Mouse (Mus musculus) natural killer cell, adult 2 months (primary cell): ENCODE results near the gene Il17rd.
A peak's percentile ranks its signal among the peaks of the same experiment; 100 is the strongest.

Experiments used
- DNase-seq, 2 experiments: peaks; one replicate each; pipeline ENCODE4 v3.0.0; 2022; ENCODE audit warnings: low spot score in 2 of 2

Gene Il17rd

GRCm38 (mm10) chr14:27094247-27094646 lies 55.5 kb downstream of the Il17rd start:
- DNase-seq = no peak

GRCm38 (mm10) chr14:27096133-27096532 lies 57.4 kb downstream of the Il17rd start:
- no peak for DNase-seq

- peak; percentile 20 to 57 for DNase-seq
Measured at GRCm38 (mm10) chr14:27096779-27097178, 58.0 kb downstream of the Il17rd start.

- DNase-seq = no peak
Measured at GRCm38 (mm10) chr14:27101735-27102134, 63.0 kb downstream of the Il17rd start.

DNA sequence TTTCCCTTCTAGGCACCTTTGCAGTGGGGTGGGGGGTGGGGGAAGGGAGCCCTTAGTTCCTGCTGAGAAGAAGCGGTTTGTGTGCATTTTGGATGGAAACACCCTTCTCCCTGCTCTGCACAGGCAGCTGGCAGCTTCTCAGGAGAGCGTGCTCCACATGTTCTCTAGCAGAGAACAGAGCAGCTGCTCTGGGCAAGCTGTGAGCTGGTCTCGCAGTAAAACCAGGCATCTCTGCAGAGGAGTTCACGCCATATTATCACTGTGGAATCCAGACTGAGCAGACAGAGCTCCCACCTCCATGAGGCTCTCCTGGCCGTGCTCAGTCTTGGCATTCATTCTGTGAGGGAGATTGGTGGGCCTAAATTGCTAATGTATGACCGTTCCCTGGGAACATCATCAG lies 64.0 kb downstream of the Il17rd start:
- DNase-seq = no peak

DNA sequence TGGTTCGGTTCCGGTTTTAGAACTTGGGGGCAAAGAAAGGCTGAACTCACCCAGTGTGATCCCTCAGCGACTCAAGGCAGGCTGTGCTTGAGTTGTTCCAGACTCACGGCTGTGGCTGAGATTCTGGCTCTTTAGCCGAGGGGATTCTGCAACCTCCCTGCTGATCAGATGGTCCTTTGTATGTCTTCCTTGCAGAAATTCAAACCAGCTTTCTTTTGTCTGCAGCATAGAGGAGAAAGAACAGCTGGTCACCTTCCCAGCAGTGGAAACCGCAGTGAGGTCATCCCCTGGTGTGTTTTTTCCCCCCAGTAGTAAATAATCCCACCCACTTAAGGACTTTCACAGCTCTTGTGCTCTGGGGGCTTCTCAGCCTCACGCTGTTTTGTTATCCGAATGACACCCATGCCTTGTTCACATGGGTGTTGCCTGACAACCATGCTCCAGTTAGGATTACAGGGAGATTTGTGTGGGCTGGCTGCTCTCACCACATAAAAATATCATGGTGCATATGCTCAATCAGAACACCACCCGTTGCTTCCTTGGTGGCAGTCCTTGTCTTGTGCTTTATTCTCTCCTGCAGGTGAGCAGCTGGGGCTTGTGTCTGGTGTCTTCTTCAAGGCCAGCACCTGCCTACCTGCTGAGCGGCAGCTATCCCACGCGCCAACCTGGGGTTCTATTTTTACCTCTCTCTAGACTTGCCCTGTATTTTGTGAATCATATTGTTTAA lies 67.2 kb downstream of the Il17rd start:
- DNase-seq = no peak

- DNase-seq = no peak
Measured at GRCm38 (mm10) chr14:27108748-27109504, 70.2 kb downstream of the Il17rd start.

- DNase-seq = peak; percentile 7 to 13
Measured at GRCm38 (mm10) chr14:27114362-27115274, 75.9 kb downstream of the Il17rd start, which contains the start of gene Arhgef3. Arhgef3 (plus strand) TSS chr14:27114899.

GRCm38 (mm10) chr14:27115275-27115660 lies 76.5 kb downstream of the Il17rd start:
- no peak for DNase-seq

- no peak for DNase-seq
Measured at GRCm38 (mm10) chr14:27115991-27116390, 77.2 kb downstream of the Il17rd start.

DNA sequence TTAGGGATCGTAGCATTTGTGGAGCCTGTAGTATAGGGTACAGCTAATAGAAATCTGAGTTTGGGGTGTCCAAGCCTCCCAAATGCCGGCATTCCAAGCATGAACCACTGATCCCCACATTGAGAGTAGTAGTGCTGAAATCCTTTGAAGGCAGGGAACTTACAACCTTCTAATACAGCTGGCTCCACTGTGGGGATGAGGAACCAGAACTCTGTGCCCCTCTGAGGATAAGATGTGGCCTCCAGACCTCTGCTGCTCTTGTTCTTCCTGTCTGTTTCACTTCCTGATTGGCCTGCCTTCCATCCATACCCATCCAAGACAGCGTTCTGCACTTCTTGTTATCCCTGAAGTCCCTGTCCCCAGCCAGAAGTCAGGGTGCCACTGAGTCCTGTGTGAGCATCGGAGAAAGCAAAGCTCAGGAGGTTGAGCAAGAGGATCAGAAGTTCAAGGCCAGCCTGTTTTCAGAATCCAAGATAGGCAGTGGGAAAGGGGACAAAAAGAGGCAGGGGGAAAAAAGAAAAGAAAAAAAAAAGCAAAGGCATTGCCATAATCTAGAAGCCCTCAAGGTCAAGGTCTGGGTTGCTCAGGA lies 77.9 kb downstream of the Il17rd start:
- DNase-seq = no peak

DNA sequence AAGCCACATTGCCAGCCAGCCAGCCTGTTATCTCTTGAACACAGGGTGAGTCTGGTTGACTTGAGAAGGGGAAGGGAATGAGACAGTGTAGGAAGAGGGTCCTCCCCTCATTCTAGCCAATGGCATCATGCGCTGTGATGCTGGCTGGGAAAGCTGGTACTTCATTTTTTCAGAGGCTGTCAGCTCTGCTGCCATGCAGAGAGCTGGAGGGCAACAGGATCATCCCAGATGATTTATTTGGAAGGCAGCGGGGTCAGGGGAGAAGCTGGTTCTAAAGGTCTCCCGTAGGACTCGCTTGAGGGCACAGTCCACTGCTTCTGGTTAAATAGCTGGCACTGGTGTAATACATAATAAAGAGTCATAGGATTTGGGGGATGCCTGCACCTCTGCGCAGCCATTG lies 79.8 kb downstream of the Il17rd start:
- DNase-seq = no peak

GRCm38 (mm10) chr14:27122646-27123045 lies 83.9 kb downstream of the Il17rd start:
- DNase-seq = no peak

DNA sequence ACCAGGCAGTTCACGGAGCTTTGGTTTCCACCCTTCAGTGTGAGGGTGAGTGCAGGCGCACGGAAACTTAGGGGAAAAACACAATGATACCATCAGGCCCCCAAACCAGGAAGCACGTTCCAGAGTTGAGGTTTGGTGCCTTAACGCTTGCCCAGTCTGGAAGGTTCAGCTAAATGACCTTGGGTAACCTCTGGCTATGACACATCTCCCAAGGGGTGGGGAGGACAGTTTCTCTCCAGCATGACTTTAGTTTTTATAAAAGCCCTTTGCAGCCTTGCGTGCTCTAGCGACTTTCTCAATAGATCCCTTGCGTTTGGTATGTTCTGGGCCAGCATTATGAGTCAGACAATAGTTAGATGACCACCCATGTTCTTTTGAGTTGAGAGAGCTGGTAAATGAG lies 84.8 kb downstream of the Il17rd start:
- peak; percentile 3 to 13 for DNase-seq

- DNase-seq = no peak
Measured at GRCm38 (mm10) chr14:27130031-27130430, 91.3 kb downstream of the Il17rd start.

- no peak for DNase-seq
Measured at GRCm38 (mm10) chr14:27130676-27131075, 91.9 kb downstream of the Il17rd start.

GRCm38 (mm10) chr14:27131521-27131920 lies 92.8 kb downstream of the Il17rd start:
- DNase-seq = no peak

DNA sequence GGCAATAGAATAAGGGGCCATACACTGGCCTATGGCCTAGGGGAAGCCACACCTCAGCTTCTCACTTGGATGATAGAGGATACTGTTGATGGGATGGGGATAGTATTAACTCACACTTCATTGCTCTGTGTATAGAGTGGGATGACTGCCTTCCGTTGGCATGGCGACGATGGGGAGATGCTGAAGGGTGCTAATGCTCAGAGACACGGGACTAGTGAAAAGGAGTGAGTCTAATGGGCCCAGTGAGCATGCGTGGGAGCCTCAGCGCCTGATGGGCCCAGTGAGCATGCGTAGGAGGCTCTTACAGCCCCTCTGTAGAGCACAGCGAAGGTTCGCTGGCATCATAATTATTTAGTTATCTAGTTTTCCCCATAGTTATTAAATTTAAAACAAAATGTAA lies 100.2 kb downstream of the Il17rd start:
- DNase-seq = no peak

DNA sequence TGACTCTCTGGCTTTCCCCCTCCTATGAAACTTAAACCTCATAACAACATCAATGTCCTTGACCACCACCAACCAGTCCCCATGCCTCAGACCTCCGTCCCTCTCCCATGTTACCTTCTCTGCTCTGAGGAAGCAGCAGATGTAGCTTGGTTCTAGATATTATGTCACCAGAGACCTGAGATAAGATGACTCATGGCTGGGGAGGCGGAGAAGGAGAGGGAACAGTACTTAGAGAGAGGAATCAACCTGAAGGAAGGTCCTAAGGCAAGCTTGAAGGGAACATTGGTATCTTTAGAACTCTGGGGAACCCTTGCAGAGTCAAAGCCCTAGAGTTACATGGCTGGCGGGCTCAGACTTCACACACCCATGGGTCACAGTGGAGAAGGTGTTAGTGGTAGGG lies 101.2 kb downstream of the Il17rd start:
- no peak for DNase-seq

DNA sequence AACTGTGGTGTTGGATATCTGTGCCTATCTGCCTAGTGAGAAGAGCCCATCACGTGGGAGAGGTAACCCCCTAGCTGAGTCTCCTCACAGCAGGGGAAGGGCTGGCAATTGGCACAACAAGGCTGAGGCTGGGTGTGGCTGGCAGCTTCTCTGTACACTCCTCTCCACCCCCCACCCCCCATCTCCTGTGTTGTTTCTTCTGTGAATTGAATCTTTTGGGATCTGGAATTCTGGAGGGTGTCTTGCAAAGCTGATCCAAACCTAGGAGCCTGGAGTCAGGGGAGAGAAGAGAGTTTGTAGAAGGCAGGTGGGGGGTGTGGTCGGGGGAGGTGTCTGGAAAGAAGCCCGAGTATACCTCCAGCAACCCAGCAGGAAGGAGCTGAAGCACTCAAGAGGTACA lies 102.7 kb downstream of the Il17rd start:
- no peak for DNase-seq

GRCm38 (mm10) chr14:27142680-27143079 lies 103.9 kb downstream of the Il17rd start:
- DNase-seq = no peak
